Mouse (Mus musculus): ENCODE results near the gene Aldh16a1.

DNA sequence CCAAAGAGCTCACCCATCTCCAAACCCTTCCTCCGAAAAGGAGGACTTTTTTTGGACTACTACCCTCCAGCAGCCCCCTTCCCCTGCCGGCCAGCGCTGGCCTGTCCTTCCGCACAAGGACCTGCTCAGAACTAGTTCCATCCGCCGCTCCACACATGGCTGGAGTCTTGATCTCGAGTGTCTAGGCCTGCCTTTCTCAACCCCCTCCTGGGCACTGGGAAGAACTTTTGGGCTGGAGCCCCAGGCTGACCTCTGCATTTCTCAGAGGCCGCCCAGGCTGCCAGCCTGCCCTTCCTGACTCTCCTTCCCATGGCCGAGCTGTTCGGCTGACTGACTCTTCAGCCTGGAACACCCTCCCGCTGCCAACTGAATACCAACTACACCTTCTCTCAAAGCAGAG is 28.2 kb upstream of the Aldh16a1 start:
- TF ChIP-seq POLR2A (IDR thresholded peaks at IDR 0.05; ENCODE audit: low read depth, low read length) (no peak), CTCF (conservative IDR thresholded peaks at IDR 0.05 in 1 of 2, IDR thresholded peaks at IDR 0.05 in 1 of 2; ENCODE audit: low read depth in 2 of 2, low read length in 2 of 2) (no peak), MAZ (IDR thresholded peaks at IDR 0.05; ENCODE audit: low read depth, low read length) (no peak), TCF12 (IDR thresholded peaks at IDR 0.05; ENCODE audit: low read depth, low read length) (no peak), EP300 (IDR thresholded peaks at IDR 0.05; ENCODE audit: low read length) (no peak), POLR2AphosphoS2 (IDR thresholded peaks at IDR 0.05; ENCODE audit: low read depth, low read length) (no peak), CHD1 (IDR thresholded peaks at IDR 0.05; ENCODE audit: low read depth, low read length) (no peak), KAT2A (IDR thresholded peaks at IDR 0.05; ENCODE audit: insufficient replicate concordance, low read length) (no peak), ZC3H11A (IDR thresholded peaks at IDR 0.05; ENCODE audit: low read depth, low read length) (no peak), ZNF384 (IDR thresholded peaks at IDR 0.05; ENCODE audit: low read depth, low read length) (no peak), USF1 (IDR thresholded peaks at IDR 0.05; ENCODE audit: low read depth, low read length) (no peak), RCOR1 (conservative IDR thresholded peaks at IDR 0.05; ENCODE audit: low read depth, low read length) (no peak), MAFK (IDR thresholded peaks at IDR 0.05; ENCODE audit: insufficient replicate concordance, low read length) (no peak)

Measured in CH12.LX (cell line).